Mouse (Mus musculus): ENCODE measurements around the gene Swap70. TPM values are rescaled to one million over a fixed set of nuclear protein-coding genes. Genes with fewer than 3 reads are reported as not detected.

Swap70 gene
- polyA plus RNA-seq, 1 experiment from 2014 or later, result 37.0 TPM

DNA sequence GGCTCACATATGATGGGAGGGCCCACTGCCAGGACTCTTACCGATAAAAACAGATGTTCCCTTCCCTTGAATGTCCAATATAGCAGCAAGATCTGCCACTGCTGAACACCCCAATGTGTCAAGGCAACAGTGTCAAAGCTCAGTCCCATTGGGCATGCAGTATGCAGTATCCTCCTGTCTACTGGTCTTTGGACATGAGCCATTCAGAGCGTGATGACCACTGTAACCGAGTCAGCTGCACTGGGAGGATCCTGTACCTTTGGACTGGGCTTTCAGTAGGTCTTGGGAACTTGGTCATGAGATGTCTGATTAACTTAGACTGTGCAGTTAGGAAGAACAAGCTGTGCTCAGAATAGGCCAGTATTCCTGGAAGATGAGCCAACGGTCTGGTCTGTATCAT, 84.0 kb downstream of the Swap70 start:
- Histone ChIP-seq H3K27ac (no peak overlapping the region), H3K9ac (replicated peaks) (no peak overlapping the region), H3K36me3 (peaks cover 28% of the 10 kb centered on the region; the same call in 1 of the 2 replicates), H3K4me3 (replicated peaks) (no peak overlapping the region), H3K9me3 (no peaks in the 10 kb centered on the region), H3K4me1 (replicated peaks) (no peaks in the 10 kb centered on the region), H3K27me3 (no peaks in the 10 kb centered on the region), H3K4me2 (no peak overlapping the region)
- 92% methylated on average over 4 of the region's 4 CpGs for WGBS
- no peak for ATAC-seq (ENCODE audit: insufficient number of reproducible peaks, insufficient read depth, low FRiP score, low TSS enrichment, low read depth)

- Histone ChIP-seq H3K36me3 (peaks cover 31% of the 10 kb centered on the region), H3K9me3 (no peaks in the 10 kb centered on the region), H3K27ac (no peak overlapping the region), H3K4me3 (replicated peaks) (no peak overlapping the region), H3K27me3 (no peaks in the 10 kb centered on the region), H3K4me2 (no peak overlapping the region), H3K9ac (replicated peaks) (no peak overlapping the region), H3K4me1 (replicated peaks) (no peaks in the 10 kb centered on the region)
- ATAC-seq (ENCODE audit: insufficient number of reproducible peaks, insufficient read depth, low FRiP score, low TSS enrichment, low read depth), result no peak
- 54% methylated on average over 5 of the region's 5 CpGs for WGBS
Observed at GRCm38 (mm10) chr7:110306281-110306680, 84.8 kb downstream of the Swap70 start.

- H3K4me1 ChIP-seq (replicated peaks), result no peaks in the 10 kb centered on the region
- H3K4me2 ChIP-seq, result no peak overlapping the region
- H3K36me3 ChIP-seq, result peaks cover 46% of the 10 kb centered on the region
- no peak overlapping the region for H3K9ac ChIP-seq (replicated peaks)
- ATAC-seq (ENCODE audit: insufficient number of reproducible peaks, insufficient read depth, low FRiP score, low TSS enrichment, low read depth), result no peak
- no peaks in the 10 kb centered on the region for H3K9me3 ChIP-seq
- no peaks in the 10 kb centered on the region for H3K27me3 ChIP-seq
- 82% methylated on average over 11 of the region's 11 CpGs for WGBS
- no peak overlapping the region for H3K27ac ChIP-seq
- H3K4me3 ChIP-seq (replicated peaks), result no peak overlapping the region
Observed at GRCm38 (mm10) chr7:110307741-110308140, 86.2 kb downstream of the Swap70 start.

GRCm38 (mm10) chr7:110309246-110309645, 87.7 kb downstream of the Swap70 start:
- no peak for ATAC-seq (ENCODE audit: insufficient number of reproducible peaks, insufficient read depth, low FRiP score, low TSS enrichment, low read depth)
- Histone ChIP-seq H3K9me3 (no peaks in the 10 kb centered on the region), H3K4me2 (no peak overlapping the region), H3K4me3 (replicated peaks) (no peak overlapping the region), H3K36me3 (peaks cover 60% of the 10 kb centered on the region), H3K9ac (replicated peaks) (no peak overlapping the region), H3K27ac (no peak overlapping the region), H3K27me3 (no peaks in the 10 kb centered on the region), H3K4me1 (replicated peaks) (no peaks in the 10 kb centered on the region)
- 90% methylated on average over 8 of the region's 8 CpGs for WGBS

DNA sequence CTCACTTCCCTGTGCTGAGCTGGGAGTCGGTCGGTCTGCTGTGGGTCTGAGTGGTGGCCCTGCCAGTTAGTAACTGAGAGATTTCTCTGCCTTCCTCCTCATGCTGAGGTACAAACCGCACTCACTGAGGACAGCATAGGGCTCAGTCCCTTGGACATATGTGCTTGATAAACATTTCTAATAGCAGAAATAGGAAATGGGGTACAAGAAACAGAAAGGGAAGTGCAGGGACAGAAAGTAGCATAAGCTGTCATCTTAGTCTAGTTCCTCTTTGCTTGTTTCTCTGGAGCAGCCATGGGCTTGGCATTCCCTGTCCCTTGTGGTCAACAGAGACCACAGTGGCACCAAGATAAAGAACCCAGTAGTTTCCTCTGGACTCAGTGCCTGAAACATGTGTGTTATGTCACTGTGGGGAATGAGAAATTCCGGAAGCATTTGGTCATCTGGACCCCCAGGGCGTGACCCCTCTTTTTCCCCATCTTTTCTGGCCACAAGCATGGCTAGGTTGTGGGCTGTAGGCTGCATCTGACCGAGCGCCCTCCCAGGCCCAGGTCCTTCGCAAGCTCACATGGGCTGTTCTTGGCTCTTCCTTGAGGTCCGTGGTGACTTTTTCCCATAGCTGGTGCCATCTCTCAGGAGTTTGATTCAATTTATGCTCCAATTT, 92.0 kb downstream of the Swap70 start:
- Histone ChIP-seq H3K36me3 (peaks cover 80% of the 10 kb centered on the region), H3K9ac (replicated peaks) (no peak overlapping the region), H3K9me3 (no peaks in the 10 kb centered on the region), H3K4me3 (replicated peaks) (no peak overlapping the region), H3K27ac (no peak overlapping the region), H3K4me1 (replicated peaks) (no peaks in the 10 kb centered on the region), H3K4me2 (no peak overlapping the region), H3K27me3 (no peaks in the 10 kb centered on the region)
- 90% methylated on average over 9 of the region's 9 CpGs for WGBS
- ATAC-seq (ENCODE audit: insufficient number of reproducible peaks, insufficient read depth, low FRiP score, low TSS enrichment, low read depth), result no peak

GRCm38 (mm10) chr7:110314401-110314890, 92.9 kb downstream of the Swap70 start:
- 92% methylated on average over 7 of the region's 7 CpGs for WGBS
- no peaks in the 10 kb centered on the region for H3K4me1 ChIP-seq (replicated peaks)

GRCm38 (mm10) chr7:110315352-110315751, 93.8 kb downstream of the Swap70 start:
- Histone ChIP-seq H3K27me3 (no peaks in the 10 kb centered on the region), H3K4me2 (no peak overlapping the region), H3K27ac (no peak overlapping the region), H3K4me3 (replicated peaks) (no peak overlapping the region), H3K36me3 (peaks cover 78% of the 10 kb centered on the region), H3K4me1 (replicated peaks) (no peaks in the 10 kb centered on the region), H3K9ac (replicated peaks) (no peak overlapping the region), H3K9me3 (no peaks in the 10 kb centered on the region)
- ATAC-seq (ENCODE audit: insufficient number of reproducible peaks, insufficient read depth, low FRiP score, low TSS enrichment, low read depth), result no peak
- 91% methylated on average over 1 of the region's 1 CpGs for WGBS

More at GRCm38 (mm10) chr7:110314401-110314890, 92.9 kb downstream of the Swap70 start:
- Histone ChIP-seq H3K4me3 (replicated peaks) (no peak overlapping the region), H3K36me3 (peaks cover 80% of the 10 kb centered on the region), H3K4me2 (no peak overlapping the region), H3K27ac (no peak overlapping the region), H3K27me3 (no peaks in the 10 kb centered on the region), H3K9me3 (no peaks in the 10 kb centered on the region), H3K9ac (replicated peaks) (no peak overlapping the region)
- no peak for ATAC-seq (ENCODE audit: insufficient number of reproducible peaks, insufficient read depth, low FRiP score, low TSS enrichment, low read depth)

GRCm38 (mm10) chr7:110317412-110317811, 95.9 kb downstream of the Swap70 start:
- H3K27me3 ChIP-seq, result no peaks in the 10 kb centered on the region
- no peaks in the 10 kb centered on the region for H3K4me1 ChIP-seq (replicated peaks)
- no peak overlapping the region for H3K27ac ChIP-seq
- H3K9ac ChIP-seq (replicated peaks), result no peak overlapping the region
- no peak overlapping the region for H3K4me2 ChIP-seq
- no peak overlapping the region for H3K4me3 ChIP-seq (replicated peaks)
- no peak for ATAC-seq (ENCODE audit: insufficient number of reproducible peaks, insufficient read depth, low FRiP score, low TSS enrichment, low read depth)
- H3K36me3 ChIP-seq, result peaks cover 72% of the 10 kb centered on the region
- H3K9me3 ChIP-seq, result no peaks in the 10 kb centered on the region
- WGBS, result 90% methylated on average over 4 of the region's 4 CpGs

- no peak overlapping the region for H3K27ac ChIP-seq
- 75% methylated on average over 6 of the region's 6 CpGs for WGBS
- H3K27me3 ChIP-seq, result no peaks in the 10 kb centered on the region
Observed at GRCm38 (mm10) chr7:110318971-110319519, 97.5 kb downstream of the Swap70 start.

GRCm38 (mm10) chr7:110321106-110321505, 99.6 kb downstream of the Swap70 start:
- Histone ChIP-seq H3K4me3 (replicated peaks) (no peak overlapping the region), H3K27me3 (no peaks in the 10 kb centered on the region), H3K9ac (replicated peaks) (no peak overlapping the region), H3K4me2 (no peak overlapping the region), H3K4me1 (replicated peaks) (no peaks in the 10 kb centered on the region), H3K36me3 (peaks cover 67% of the 10 kb centered on the region), H3K27ac (no peak overlapping the region), H3K9me3 (no peaks in the 10 kb centered on the region)
- no peak for ATAC-seq (ENCODE audit: insufficient number of reproducible peaks, insufficient read depth, low FRiP score, low TSS enrichment, low read depth)
- WGBS, result 84% methylated on average over 5 of the region's 5 CpGs

More at GRCm38 (mm10) chr7:110318971-110319519, 97.5 kb downstream of the Swap70 start:
- Histone ChIP-seq H3K9ac (replicated peaks) (no peak overlapping the region), H3K4me3 (replicated peaks) (no peak overlapping the region), H3K4me1 (replicated peaks) (no peaks in the 10 kb centered on the region), H3K36me3 (peaks cover 67% of the 10 kb centered on the region), H3K9me3 (no peaks in the 10 kb centered on the region), H3K4me2 (no peak overlapping the region)
- no peak for ATAC-seq (ENCODE audit: insufficient number of reproducible peaks, insufficient read depth, low FRiP score, low TSS enrichment, low read depth)

DNA sequence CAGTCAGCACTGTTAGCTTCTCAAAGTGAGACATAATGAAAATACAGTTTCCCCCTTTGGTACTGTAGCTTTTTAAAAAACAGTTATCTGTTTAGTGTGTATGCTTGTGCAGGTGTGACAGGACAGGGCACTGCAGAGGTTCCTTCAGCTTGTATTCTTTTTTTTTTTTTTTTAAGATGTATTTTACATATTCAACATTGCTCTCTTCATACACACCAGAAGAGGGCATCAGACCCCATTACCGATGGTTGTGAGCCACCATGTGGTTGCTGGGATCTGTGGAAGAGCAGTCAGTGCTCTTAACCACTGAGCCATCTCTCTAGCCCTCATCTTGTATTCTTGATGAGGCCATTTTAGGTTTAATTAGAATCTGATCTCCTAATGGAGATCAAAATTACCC, 103.3 kb downstream of the Swap70 start:
- no peak for ATAC-seq (ENCODE audit: insufficient number of reproducible peaks, insufficient read depth, low FRiP score, low TSS enrichment, low read depth)
- no peaks in the 10 kb centered on the region for H3K9me3 ChIP-seq
- H3K9ac ChIP-seq (replicated peaks), result no peak overlapping the region
- no peak overlapping the region for H3K4me2 ChIP-seq
- no peaks in the 10 kb centered on the region for H3K27me3 ChIP-seq
- WGBS, result 85% methylated on average over 1 of the region's 1 CpGs
- H3K4me3 ChIP-seq (replicated peaks), result no peak overlapping the region
- H3K4me1 ChIP-seq (replicated peaks), result no peaks in the 10 kb centered on the region
- H3K36me3 ChIP-seq, result peaks cover 80% of the 10 kb centered on the region
- H3K27ac ChIP-seq, result no peak overlapping the region
